Mouse (Mus musculus): ENCODE results near the gene Edn1.

- TF ChIP-seq CTCF (IDR thresholded peaks at IDR 0.05) (no peak), EP300 (IDR thresholded peaks at IDR 0.05) (no peak)
Observed at GRCm38 (mm10) chr13:42339466-42339865, 38.2 kb downstream of the Edn1 start.
